Mouse (Mus musculus) embryonic stem cell, embryonic (primary cell): ENCODE measurements around the gene Hils1.

Experiments
- CTCF ChIA-PET, 4 experiments: fragments of 300-600 bp in 2 of 4; fragments of 350-600 bp in 2 of 4; sonication (Branson Sonifier 250); formaldehyde crosslinking; loops; one replicate each; lab custom pipeline; 2022; ENCODE audit warnings: inconsistent platforms in 2 of 4; lab: Charles Lee
- POLR2A ChIA-PET, 4 experiments: fragments of 300-600 bp in 2 of 4; fragments of 350-600 bp in 2 of 4; sonication (Branson Sonifier 250); formaldehyde crosslinking; loops; one replicate each; lab custom pipeline; 2022; ENCODE audit warnings: antibody characterized with exemption in 4 of 4, inconsistent platforms in 1 of 4; lab: Charles Lee

The Hils1 gene

DNA sequence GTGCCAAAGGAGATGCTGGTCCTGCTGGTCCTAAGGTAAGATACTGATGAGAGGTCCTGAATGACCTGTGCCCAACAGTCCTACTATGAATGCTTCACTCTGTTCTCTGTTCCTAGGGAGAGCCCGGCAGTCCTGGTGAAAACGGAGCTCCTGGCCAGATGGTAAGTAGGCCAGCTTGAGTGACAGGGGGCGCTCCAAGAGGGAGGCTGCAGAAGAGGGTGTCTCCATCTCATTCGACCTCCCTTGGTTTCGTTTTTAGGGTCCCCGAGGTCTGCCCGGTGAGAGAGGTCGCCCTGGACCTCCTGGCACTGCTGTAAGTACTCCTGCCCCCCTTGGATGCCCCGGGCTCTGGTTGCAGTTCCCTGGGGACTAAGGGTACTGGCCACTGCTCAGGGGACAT lies 26.3 kb upstream of the Hils1 start:
- ChIA-PET CTCF (interaction anchor here (0.6 to 6.8 kb wide), 37 partner anchors 9 to 924 kb away, joined by 3 to 95 read pairs (median 4); partner anchors contain the start of gene Hils1 (in 1 of the 4)), POLR2A (interaction anchor here in 3 of 4 experiments (0.6 to 1.5 kb wide), 8 partner anchors 11 to 489 kb away, joined by 3 to 10 read pairs (median 4); partner anchors contain the start of gene Sgca (in 1 of the 3))

- CTCF ChIA-PET, result interaction anchor here (0.5 to 6.8 kb wide), 76 partner anchors 8 to 925 kb away, joined by 3 to 95 read pairs (median 4); partner anchors contain the start of genes Hils1 (in 2 of the 4), Pdk2 (in 1 of the 4), Ppp1r9b (in 1 of the 4) and Xylt2 (in 1 of the 4)
- POLR2A ChIA-PET, result interaction anchor here in 3 of 4 experiments (0.6 to 1.6 kb wide), 14 partner anchors 11 to 490 kb away, joined by 3 to 10 read pairs (median 4); partner anchors contain the start of gene Sgca (in 1 of the 3)
Observed at GRCm38 (mm10) chr11:94941776-94942175, 25.6 kb upstream of the Hils1 start.

DNA sequence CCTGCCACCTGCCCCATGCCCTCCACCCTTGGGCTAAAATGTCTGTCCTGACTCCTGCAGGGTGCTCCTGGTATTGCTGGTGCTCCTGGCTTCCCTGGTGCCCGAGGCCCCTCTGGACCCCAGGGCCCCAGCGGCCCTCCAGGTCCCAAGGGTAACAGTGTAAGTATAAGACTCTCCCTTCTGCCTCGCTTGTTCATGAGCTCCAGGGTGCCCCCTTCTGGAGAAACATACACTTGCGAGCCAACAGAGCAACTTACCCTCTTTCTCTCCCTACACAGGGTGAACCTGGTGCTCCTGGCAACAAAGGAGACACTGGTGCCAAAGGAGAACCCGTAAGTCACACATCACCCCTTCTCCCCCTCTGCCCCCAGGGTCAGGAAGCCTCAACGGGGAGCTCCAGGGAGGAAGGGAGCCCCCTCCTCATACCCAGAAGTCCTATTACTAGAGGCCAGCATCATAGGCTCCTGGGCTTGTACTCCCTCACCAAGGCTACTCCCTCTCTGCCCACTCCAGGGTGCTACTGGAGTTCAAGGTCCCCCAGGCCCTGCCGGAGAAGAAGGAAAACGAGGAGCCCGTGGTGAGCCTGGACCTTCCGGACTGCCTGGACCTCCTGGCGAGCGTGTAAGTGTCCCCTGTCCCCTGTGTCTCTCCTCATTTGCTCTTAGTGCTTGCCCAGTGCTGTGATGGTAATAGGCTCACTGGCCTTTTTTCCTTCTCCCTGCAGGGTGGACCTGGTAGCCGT lies 24.9 kb upstream of the Hils1 start:
- ChIA-PET CTCF (interaction anchor here (0.5 to 6.8 kb wide), 76 partner anchors 9 to 558 kb away, joined by 3 to 95 read pairs (median 4); partner anchors contain the start of genes Hils1 (in 2 of the 4), Pdk2 (in 1 of the 4), Ppp1r9b (in 1 of the 4) and Xylt2 (in 1 of the 4)), POLR2A (interaction anchor here in 3 of 4 experiments (0.6 to 1.6 kb wide), 12 partner anchors 9 to 101 kb away, joined by 3 to 5 read pairs (median 4); no protein-coding TSS in a partner anchor)

- POLR2A ChIA-PET, result interaction anchor here in 2 of 4 experiments (0.6 to 1.6 kb wide), 3 partner anchors 14 to 100 kb away, joined by 3 to 5 read pairs (median 4); no protein-coding TSS in a partner anchor
Observed at GRCm38 (mm10) chr11:94943054-94943453, 24.3 kb upstream of the Hils1 start.

DNA sequence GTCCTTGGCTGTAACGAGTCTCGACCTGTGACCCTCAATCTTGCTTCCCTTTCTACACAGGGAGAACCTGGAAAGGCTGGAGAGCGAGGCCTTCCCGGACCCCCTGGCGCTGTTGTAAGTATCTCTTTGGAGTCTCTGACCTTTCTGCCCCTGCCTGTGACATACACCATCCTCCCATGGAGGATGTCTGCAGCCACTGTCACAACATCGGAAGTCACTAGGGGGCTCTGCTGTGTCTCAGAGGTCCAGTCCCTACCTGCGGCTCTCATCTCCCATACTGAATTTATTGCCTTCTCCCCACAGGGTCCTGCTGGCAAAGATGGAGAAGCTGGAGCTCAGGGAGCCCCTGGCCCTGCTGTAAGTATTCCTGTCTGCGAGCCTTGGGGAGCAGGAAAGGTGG lies 23.1 kb upstream of the Hils1 start:
- CTCF ChIA-PET, result interaction anchor here in 2 of 4 experiments (0.8 to 6.0 kb wide), 4 partner anchors 12 to 24 kb away, joined by 3 to 47 read pairs (median 12); partner anchors contain the start of gene Hils1 (in 1 of the 2)
- POLR2A ChIA-PET, result no interaction called here

More at GRCm38 (mm10) chr11:94943054-94943453, 24.3 kb upstream of the Hils1 start:
- CTCF ChIA-PET, result interaction anchor here (0.8 to 6.8 kb wide), 26 partner anchors 11 to 315 kb away, joined by 3 to 95 read pairs (median 8); partner anchors contain the start of gene Hils1 (in 1 of the 4)

- POLR2A ChIA-PET, result interaction anchor here in 3 of 4 experiments (0.5 to 1.3 kb wide), 4 partner anchors 13 to 229 kb away, joined by 3 to 5 read pairs (median 4); no protein-coding TSS in a partner anchor
Observed at GRCm38 (mm10) chr11:94945236-94945635, 22.2 kb upstream of the Hils1 start.

DNA sequence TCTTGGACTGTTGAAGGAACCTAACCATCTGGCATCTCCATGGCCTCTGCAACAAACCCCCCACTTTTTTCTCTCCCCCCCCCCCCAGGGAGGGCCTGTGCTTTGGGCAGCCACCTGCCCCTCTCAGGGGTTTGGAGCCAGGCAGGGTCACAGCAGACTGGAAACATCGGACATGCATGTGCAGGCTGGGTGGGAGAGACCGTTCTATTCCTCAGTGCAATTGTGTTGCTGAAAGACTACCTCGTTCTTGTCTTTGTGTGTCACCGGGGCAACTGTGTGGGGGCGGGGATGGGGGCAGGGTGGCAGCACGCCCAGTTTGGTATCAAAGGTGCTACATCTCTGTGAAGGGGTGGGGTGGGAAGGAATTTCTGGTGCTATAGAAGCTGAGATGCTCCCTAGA lies 15.2 kb upstream of the Hils1 start:
- POLR2A ChIA-PET, result interaction anchor here in 1 of 4 experiments (0.6 to 1.4 kb wide), 2 partner anchors 10 to 383 kb away, joined by 3 to 4 read pairs; no protein-coding TSS in a partner anchor
- CTCF ChIA-PET, result interaction anchor here in 2 of 4 experiments (0.7 to 1.5 kb wide), 3 partner anchors 10 to 524 kb away, joined by 3 to 4 read pairs (median 3); no protein-coding TSS in a partner anchor

More at GRCm38 (mm10) chr11:94945236-94945635, 22.2 kb upstream of the Hils1 start:
- CTCF ChIA-PET, result interaction anchor here in 3 of 4 experiments (0.5 to 6.0 kb wide), 8 partner anchors 13 to 160 kb away, joined by 3 to 47 read pairs (median 4); partner anchors contain the start of gene Hils1 (in 1 of the 3)

DNA sequence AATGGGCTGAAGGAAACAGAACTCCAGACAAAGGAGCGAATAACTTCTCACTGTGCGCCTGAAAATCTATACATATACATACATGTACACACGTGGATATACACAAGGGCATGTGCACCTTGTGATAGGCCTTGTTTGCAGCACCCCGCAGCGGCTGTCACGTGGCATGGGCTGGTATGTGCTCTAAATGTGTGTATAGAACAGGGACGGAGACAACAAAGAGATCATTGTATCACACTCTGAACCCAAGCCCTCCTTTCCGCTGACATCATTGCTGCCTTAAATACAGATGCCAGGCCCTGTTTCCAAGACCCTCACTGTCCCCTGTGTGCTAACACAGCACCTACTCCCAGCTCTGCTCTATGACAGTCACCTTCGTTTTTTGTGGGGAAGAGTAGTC lies 12.3 kb upstream of the Hils1 start:
- POLR2A ChIA-PET, result no interaction called here
- CTCF ChIA-PET, result interaction anchor here in 3 of 4 experiments (0.9 to 2.1 kb wide), 7 partner anchors 13 to 262 kb away, joined by 3 to 10 read pairs (median 3); no protein-coding TSS in a partner anchor

GRCm38 (mm10) chr11:94957693-94958064 lies 9.7 kb upstream of the Hils1 start:
- CTCF ChIA-PET, result interaction anchor here in 3 of 4 experiments (0.6 to 3.4 kb wide), 26 partner anchors 12 to 1071 kb away, joined by 3 to 29 read pairs (median 4); no protein-coding TSS in a partner anchor
- POLR2A ChIA-PET, result interaction anchor here (0.6 to 3.3 kb wide), 29 partner anchors 9 to 1436 kb away, joined by 3 to 12 read pairs (median 4); partner anchors contain the start of genes Ppp1r9b (in 2 of the 4), Itga3 (in 1 of the 4), Kat7 (in 1 of the 4) and Tac4 (in 1 of the 4)

GRCm38 (mm10) chr11:94958065-94958858 lies 9.1 kb upstream of the Hils1 start:
- ChIA-PET POLR2A (interaction anchor here (0.6 to 3.3 kb wide), 43 partner anchors 9 to 1436 kb away, joined by 3 to 12 read pairs (median 4); partner anchors contain the start of genes Ppp1r9b (in 2 of the 4), Col1a1 (in 1 of the 4), Hils1 (in 1 of the 4) and Itga3 (in 1 of the 4)), CTCF (interaction anchor here (0.6 to 3.4 kb wide), 37 partner anchors 10 to 1072 kb away, joined by 3 to 29 read pairs (median 4); partner anchors contain the start of gene Col1a1 (in 1 of the 4))

GRCm38 (mm10) chr11:94962534-94963101 lies 4.8 kb upstream of the Hils1 start:
- CTCF ChIA-PET, result interaction anchor here (0.6 to 3.9 kb wide), 10 partner anchors 14 to 177 kb away, joined by 3 to 42 read pairs (median 4); partner anchors contain the start of gene Itga3 (in 1 of the 4)
- POLR2A ChIA-PET, result interaction anchor here in 1 of 4 experiments (0.6 kb wide), 1 partner anchor 27 kb away, joined by 3 read pairs; no protein-coding TSS in a partner anchor

- ChIA-PET POLR2A (interaction anchor here in 3 of 4 experiments (0.7 to 1.2 kb wide), 4 partner anchors 10 to 247 kb away, joined by 3 to 4 read pairs (median 4); no protein-coding TSS in a partner anchor), CTCF (interaction anchor here in 3 of 4 experiments (0.5 to 5.3 kb wide), 7 partner anchors 10 to 242 kb away, joined by 3 to 95 read pairs (median 5); no protein-coding TSS in a partner anchor)
Observed at GRCm38 (mm10) chr11:94968187-94968586, 794 bp downstream of the Hils1 start.

DNA sequence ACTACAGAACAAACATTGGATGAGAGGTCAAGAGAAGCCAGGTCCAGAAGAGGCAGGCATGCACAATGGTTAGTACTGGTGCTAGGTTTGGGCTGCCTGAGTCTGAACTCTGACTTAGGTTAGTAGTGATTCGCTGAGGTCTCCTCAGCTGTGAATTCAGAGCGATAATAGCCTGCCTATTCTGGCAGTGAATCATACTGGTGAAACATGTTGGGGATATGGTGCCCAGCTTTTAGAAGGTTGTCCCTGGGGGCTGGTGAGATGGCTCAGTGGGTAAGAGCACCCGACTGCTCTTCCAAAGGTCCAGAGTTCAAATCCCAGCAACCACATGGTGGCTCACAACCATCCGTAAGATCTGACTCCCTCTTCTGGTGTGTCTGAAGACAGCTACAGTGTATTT lies 2.3 kb downstream of the Hils1 start:
- ChIA-PET POLR2A (interaction anchor here (0.6 to 2.6 kb wide), 9 partner anchors 9 to 641 kb away, joined by 3 to 11 read pairs (median 4); no protein-coding TSS in a partner anchor), CTCF (interaction anchor here (0.6 to 5.3 kb wide), 81 partner anchors 8 to 1778 kb away, joined by 3 to 95 read pairs (median 4); partner anchors contain the start of gene Col1a1 (in 2 of the 4))

DNA sequence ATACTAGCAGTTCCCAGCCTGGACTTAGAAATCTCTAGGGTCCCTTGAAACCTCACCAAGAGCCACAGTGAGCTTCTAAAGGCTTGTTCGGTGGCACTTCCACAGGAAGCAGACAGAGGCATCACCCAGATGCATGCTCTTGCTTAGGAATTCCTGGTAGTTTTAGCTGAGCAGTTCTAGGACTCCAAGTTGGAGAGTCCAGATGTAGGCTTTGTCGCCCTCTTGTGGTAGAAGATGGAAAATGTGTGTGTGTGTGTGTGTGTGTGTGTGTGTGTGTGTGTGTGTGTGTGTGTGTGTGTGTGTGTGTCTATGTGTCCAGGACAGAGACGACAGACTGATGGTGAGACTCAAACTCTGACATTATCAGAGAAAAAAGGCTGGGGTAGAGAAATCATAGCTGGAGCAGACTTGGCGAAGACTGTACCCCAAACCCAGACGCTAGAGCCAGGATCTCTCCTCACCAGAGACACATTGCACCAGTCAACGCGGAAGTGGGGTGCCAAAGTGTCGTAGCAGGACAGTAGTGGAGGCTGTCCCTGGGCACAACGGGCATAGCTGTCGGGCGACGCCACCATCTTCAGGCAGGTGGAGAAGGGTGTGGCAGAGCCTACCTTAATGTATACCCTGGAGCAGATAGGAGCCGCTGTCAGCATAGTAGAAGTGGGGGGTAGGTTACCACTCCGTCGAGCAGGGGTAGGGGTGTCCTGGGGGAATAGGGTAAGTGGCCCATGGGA lies 3.0 kb downstream of the Hils1 start:
- CTCF ChIA-PET, result interaction anchor here (0.5 to 5.3 kb wide), 90 partner anchors 9 to 1777 kb away, joined by 3 to 95 read pairs (median 4); partner anchors contain the start of genes Col1a1 (in 2 of the 4) and Ppp1r9b (in 1 of the 4)
- POLR2A ChIA-PET, result interaction anchor here (0.6 to 2.6 kb wide), 12 partner anchors 9 to 642 kb away, joined by 3 to 11 read pairs (median 4); no protein-coding TSS in a partner anchor
